Mouse (Mus musculus) frontal cortex, adult 2 months (tissue): ENCODE results near the gene Pramef25. TPM values are rescaled to one million over a fixed set of nuclear protein-coding genes. Genes with fewer than 3 reads are reported as not detected.
"Not testable (repeated sequence)": the region's sequence is repeated elsewhere in the genome, so short reads cannot be mapped to it uniquely, and the experiment has no call there.

Source experiments
- DNase-seq, 2 experiments: peaks; one replicate each; pipeline ENCODE4 v3.0.0; 2022; ENCODE audit warnings: low spot score in 1 of 2; ENCODE audit errors: extremely low spot score in 1 of 2
- polyA plus RNA-seq: library from polyadenylated mRNA; depleted of rRNA; stranded (reverse); fragments of >200 nt; gene quantifications from 2 replicates; pipeline ENCODE4 v1.2.3, GENCODE M21; 2012; rRNA removed

The Pramef25 gene
- polyA plus RNA-seq: not detected in 2 replicates

- not testable (repeated sequence) for DNase-seq
Measured at GRCm38 (mm10) chr4:143950916-143951315, at the start of gene Pramef25. TSS of gene Pramef25 (minus strand) at chr4:143951016.

- DNase-seq: not testable (repeated sequence)
Measured at GRCm38 (mm10) chr4:143994269-143994668, 43.5 kb upstream of the Pramef25 start, which contains the start of gene Pramef17. TSS of gene Pramef17 (minus strand) at chr4:143994369.

GRCm38 (mm10) chr4:143988126-143988525 lies 37.3 kb upstream of the Pramef25 start:
- peak; percentile 44 to 74 for DNase-seq

GRCm38 (mm10) chr4:143987475-143987941 lies 36.7 kb upstream of the Pramef25 start:
- DNase-seq: peak; percentile 61 to 71

GRCm38 (mm10) chr4:143985733-143986132 lies 34.9 kb upstream of the Pramef25 start:
- peak; percentile 11 to 60 for DNase-seq

GRCm38 (mm10) chr4:143985165-143985564 lies 34.3 kb upstream of the Pramef25 start:
- peak; percentile 2 to 18 for DNase-seq

GRCm38 (mm10) chr4:143983446-143983845 lies 32.6 kb upstream of the Pramef25 start:
- not testable (repeated sequence) for DNase-seq

- DNase-seq: not testable (repeated sequence)
Measured at GRCm38 (mm10) chr4:143966850-143967249, 16.0 kb upstream of the Pramef25 start, which contains the start of gene Gm13101. TSS of gene Gm13101 (minus strand) at chr4:143966950.

GRCm38 (mm10) chr4:143900280-143900679 lies 50.5 kb downstream of the Pramef25 start, which contains the start of gene Pramef6:
TSS of gene Pramef6 (minus strand) at chr4:143900380.
- not testable (repeated sequence) for DNase-seq

Other genes starting within 250 kb of the Pramef25 start
- gene Gm13089, start 248.3 kb downstream of the Pramef25 start, polyA plus RNA-seq: not detected in 2 replicates
- not detected in 2 replicates for gene Gm13078, start 231.6 kb downstream of the Pramef25 start, polyA plus RNA-seq
- not detected in 2 replicates for gene Gm13023, start 161.7 kb downstream of the Pramef25 start, polyA plus RNA-seq
- not detected in 2 replicates for gene Gm13084, start 134.9 kb downstream of the Pramef25 start, polyA plus RNA-seq
- not detected in 2 replicates for gene Gm13103, start 104.5 kb downstream of the Pramef25 start, polyA plus RNA-seq
- gene Pramef6, start 50.6 kb downstream of the Pramef25 start, polyA plus RNA-seq: not detected in 2 replicates
- not detected in 2 replicates for gene Gm13101, start 15.9 kb upstream of the Pramef25 start, polyA plus RNA-seq
- not detected in 2 replicates for gene Pramef17, start 43.4 kb upstream of the Pramef25 start, polyA plus RNA-seq
- not detected in 2 replicates for gene Pramel4, start 108.1 kb upstream of the Pramef25 start, polyA plus RNA-seq
- not detected in 2 replicates for gene Gm13102, start 155.5 kb upstream of the Pramef25 start, polyA plus RNA-seq
- not detected in 2 replicates for gene Oog3, start 211.6 kb upstream of the Pramef25 start, polyA plus RNA-seq
- not detected in 2 replicates for gene Oog2, start 239.7 kb upstream of the Pramef25 start, polyA plus RNA-seq